Mouse (Mus musculus) CD4-positive naive resting alpha-beta T cell, adult 76 days (primary cell): ENCODE results near the gene Naalad2. TPM values are rescaled to one million over a fixed set of nuclear protein-coding genes. Genes with fewer than 3 reads are reported as not detected.

Source experiments
- total RNA-seq: library from RNA; stranded (reverse); gene quantifications from one replicate; pipeline ENCODE4 v1.2.4, GENCODE M21; 2023

The Naalad2 gene
- total RNA-seq, result not detected

GRCm38 (mm10) chr9:18402895-18403294 lies at the start of gene Naalad2:
Gene Naalad2 (minus strand): TSS chr9:18402995.

GRCm38 (mm10) chr9:18430354-18430753 lies 27.6 kb upstream of the Naalad2 start, which contains the start of gene Mbd3l2:
Gene Mbd3l2 (plus strand): TSS chr9:18430654.

GRCm38 (mm10) chr9:18404118-18404517 lies 1.3 kb upstream of the Naalad2 start, which contains the start of gene Ubtfl1:
Gene Ubtfl1 (plus strand): TSS chr9:18404418.

GRCm38 (mm10) chr9:18291571-18292429 lies 111.0 kb downstream of the Naalad2 start, which contains the start of gene Chordc1:
Gene Chordc1 (plus strand): TSS chr9:18292125.

Other genes starting within 250 kb of the Naalad2 start
- gene Chordc1, start 110.9 kb downstream of the Naalad2 start, total RNA-seq, result 92.7 TPM
- gene Ubtfl1, start 1.4 kb upstream of the Naalad2 start, total RNA-seq, result not detected
- not detected for gene Mbd3l2, start 27.7 kb upstream of the Naalad2 start, total RNA-seq
- 2.2 TPM for gene Zfp558, start 75.3 kb upstream of the Naalad2 start, total RNA-seq
- gene Mbd3l1, start 75.4 kb upstream of the Naalad2 start, total RNA-seq, result not detected